Mouse (Mus musculus): ENCODE data around the gene Pde6d. TPM values are rescaled to one million over a fixed set of nuclear protein-coding genes. Genes with fewer than 3 reads are reported as not detected.
"Not testable (repeated sequence)": the region's sequence is repeated elsewhere in the genome, so short reads cannot be mapped to it uniquely, and the experiment has no call there.

The Pde6d gene
- polyA plus RNA-seq, 1 experiment from 2014 or later = 97.4 TPM

DNA sequence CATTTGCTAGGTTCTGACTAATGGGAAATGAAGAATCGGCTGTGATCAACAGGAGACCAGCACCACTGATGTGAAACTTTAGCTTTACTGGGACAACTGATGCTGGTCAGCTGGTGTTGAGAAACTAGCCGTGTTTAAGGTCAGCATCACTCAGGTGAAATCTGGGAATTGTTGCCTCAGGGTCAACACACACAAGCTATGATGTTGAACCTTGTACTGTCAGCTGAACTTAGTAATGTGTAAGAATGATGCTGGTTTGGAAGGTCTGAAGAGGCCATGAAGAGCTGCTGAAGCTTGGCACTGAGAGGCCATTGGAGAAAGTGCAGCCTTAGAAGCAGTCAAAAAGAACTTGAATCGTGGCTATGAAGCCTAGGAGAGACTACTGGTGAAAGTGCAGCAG is 26.8 kb downstream of the Pde6d start:
- Histone ChIP-seq H3K27ac (ENCODE audit: low read depth, low read length) (no peak overlapping the region), H3K9me3 (ENCODE audit: control insufficient read depth, low read length) (no peaks in the 10 kb centered on the region), H3K4me1 (ENCODE audit: control insufficient read depth, insufficient read depth, low read length) (no peaks in the 10 kb centered on the region), H3K9ac (replicated peaks; ENCODE audit: low read depth, low read length) (no peak overlapping the region), H3K27me3 (ENCODE audit: control insufficient read depth, insufficient read depth, low read length) (no peaks in the 10 kb centered on the region), H3K4me3 (ENCODE audit: low read depth, low read length) (no peak overlapping the region), H3K4me2 (ENCODE audit: low read depth, low read length) (no peak overlapping the region), H3K36me3 (ENCODE audit: control insufficient read depth, insufficient read depth, low read length) (no peaks in the 10 kb centered on the region; the same call in none of the 2 replicates)
- ATAC-seq (ENCODE audit: low read depth) = no peak
- 89% methylated on average over 3 of the region's 3 CpGs for WGBS

DNA sequence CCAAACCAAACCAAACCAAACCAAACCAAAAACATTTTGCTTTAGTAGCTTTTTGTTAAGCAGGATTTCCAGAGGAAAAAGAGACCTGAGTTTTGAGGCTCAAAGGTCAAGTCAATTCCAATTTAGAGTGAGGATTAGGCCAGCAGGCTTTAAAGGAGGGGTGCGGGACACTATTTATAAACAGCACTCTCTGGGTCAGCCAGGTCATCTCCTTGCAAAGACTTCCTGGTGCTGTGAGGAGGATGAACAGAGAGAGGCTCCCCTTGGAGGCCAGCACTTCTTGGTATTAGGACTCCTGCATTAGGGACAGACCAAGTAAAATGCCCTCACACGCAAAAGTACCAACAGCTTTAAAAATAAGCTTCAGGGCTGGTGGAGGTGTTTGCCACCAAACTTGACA is 30.6 kb downstream of the Pde6d start:
- no peak overlapping the region for H3K9ac ChIP-seq (replicated peaks; ENCODE audit: low read depth, low read length)
- no peaks in the 10 kb centered on the region; the same call in 1 of the 2 replicates for H3K36me3 ChIP-seq (ENCODE audit: control insufficient read depth, insufficient read depth, low read length)
- H3K4me1 ChIP-seq (ENCODE audit: control insufficient read depth, insufficient read depth, low read length) = no peaks in the 10 kb centered on the region
- ATAC-seq (ENCODE audit: low read depth) = no peak
- no peak overlapping the region for H3K4me3 ChIP-seq (ENCODE audit: low read depth, low read length)
- WGBS = 82% methylated on average over 2 of the region's 2 CpGs
- no peak overlapping the region for H3K27ac ChIP-seq (ENCODE audit: low read depth, low read length)
- no peak overlapping the region for H3K4me2 ChIP-seq (ENCODE audit: low read depth, low read length)
- H3K27me3 ChIP-seq (ENCODE audit: control insufficient read depth, insufficient read depth, low read length) = no peaks in the 10 kb centered on the region
- H3K9me3 ChIP-seq (ENCODE audit: control insufficient read depth, low read length) = no peaks in the 10 kb centered on the region

DNA sequence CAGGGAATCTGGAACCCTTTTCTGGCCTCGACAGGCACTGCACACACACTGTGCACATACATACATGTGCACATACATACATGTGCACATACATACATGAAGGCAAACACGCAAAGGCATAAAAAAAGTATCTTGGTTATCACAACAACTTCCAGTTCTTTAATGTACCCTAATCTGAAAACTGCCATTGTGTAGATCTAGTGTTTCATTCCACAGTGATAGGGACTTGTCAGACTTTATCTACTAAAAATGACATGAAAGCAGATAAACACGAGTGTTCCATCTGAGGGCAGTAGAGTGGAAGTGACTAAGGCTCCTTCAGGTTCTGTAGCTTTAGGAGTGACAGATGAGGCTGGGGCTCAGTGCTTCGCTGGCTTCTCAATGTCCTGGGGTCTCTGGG is 31.1 kb downstream of the Pde6d start:
- ATAC-seq (ENCODE audit: low read depth) = no peak
- WGBS = 87% methylated on average over 4 of the region's 4 CpGs

DNA sequence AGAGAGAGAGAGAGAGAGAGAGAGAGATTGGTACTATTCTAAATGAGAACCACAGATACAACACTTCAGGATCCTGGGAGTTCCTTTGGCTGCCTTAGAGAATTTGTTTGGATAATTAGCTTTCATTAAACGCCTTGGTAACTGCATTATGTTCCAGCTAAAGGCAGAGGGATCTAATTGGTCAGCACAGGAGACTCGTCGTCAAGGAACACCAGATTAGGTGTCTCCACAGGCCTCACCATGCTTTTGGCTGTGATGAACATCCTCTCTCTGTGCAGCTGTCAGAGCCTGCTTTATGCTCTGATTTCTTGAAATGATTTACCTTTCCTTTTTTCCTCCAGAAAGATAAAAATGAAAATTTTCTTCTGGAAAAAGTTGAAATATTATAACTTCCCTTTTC is 35.6 kb downstream of the Pde6d start:
- Histone ChIP-seq H3K9me3 (ENCODE audit: control insufficient read depth, low read length) (no peaks in the 10 kb centered on the region), H3K4me2 (ENCODE audit: low read depth, low read length) (no peak overlapping the region), H3K4me3 (ENCODE audit: low read depth, low read length) (no peak overlapping the region), H3K4me1 (ENCODE audit: control insufficient read depth, insufficient read depth, low read length) (no peaks in the 10 kb centered on the region), H3K27ac (ENCODE audit: low read depth, low read length) (no peak overlapping the region), H3K9ac (replicated peaks; ENCODE audit: low read depth, low read length) (no peak overlapping the region), H3K36me3 (ENCODE audit: control insufficient read depth, insufficient read depth, low read length) (peaks cover 27% of the 10 kb centered on the region; the same call in 1 of the 2 replicates), H3K27me3 (ENCODE audit: control insufficient read depth, insufficient read depth, low read length) (no peaks in the 10 kb centered on the region)
- WGBS = 54% methylated on average over 3 of the region's 3 CpGs
- no peak for ATAC-seq (ENCODE audit: low read depth)

More for the DNA sequence above, 31.1 kb downstream of the Pde6d start:
- no peaks in the 10 kb centered on the region for H3K27me3 ChIP-seq (ENCODE audit: control insufficient read depth, insufficient read depth, low read length)
- H3K9me3 ChIP-seq (ENCODE audit: control insufficient read depth, low read length) = no peaks in the 10 kb centered on the region
- H3K27ac ChIP-seq (ENCODE audit: low read depth, low read length) = no peak overlapping the region
- no peaks in the 10 kb centered on the region for H3K4me1 ChIP-seq (ENCODE audit: control insufficient read depth, insufficient read depth, low read length)
- H3K9ac ChIP-seq (replicated peaks; ENCODE audit: low read depth, low read length) = no peak overlapping the region
- no peaks in the 10 kb centered on the region for H3K36me3 ChIP-seq (ENCODE audit: control insufficient read depth, insufficient read depth, low read length)
- no peak overlapping the region for H3K4me2 ChIP-seq (ENCODE audit: low read depth, low read length)
- no peak overlapping the region for H3K4me3 ChIP-seq (ENCODE audit: low read depth, low read length)

DNA sequence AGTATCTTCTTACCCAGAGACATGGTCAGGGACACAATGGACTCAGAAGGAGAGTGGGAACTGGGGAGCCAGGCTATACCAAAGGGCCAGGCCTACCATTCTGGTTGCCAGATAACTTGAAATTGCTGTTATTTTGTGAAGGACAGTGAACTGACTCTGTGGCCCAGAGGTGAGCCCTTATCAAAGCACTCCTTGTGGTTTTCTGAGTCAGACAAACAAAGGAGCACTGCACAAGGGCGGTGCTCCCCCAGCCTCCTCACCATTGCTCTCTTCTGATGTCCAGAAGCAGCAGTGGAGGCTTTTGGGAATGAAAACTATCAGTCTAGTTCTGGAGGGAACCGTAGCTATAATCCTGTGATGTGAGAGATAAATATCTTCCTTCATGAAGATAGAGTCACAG is 39.8 kb downstream of the Pde6d start:
- Histone ChIP-seq H3K9ac (replicated peaks; ENCODE audit: low read depth, low read length) (no peak overlapping the region), H3K4me2 (ENCODE audit: low read depth, low read length) (no peak overlapping the region), H3K27ac (ENCODE audit: low read depth, low read length) (no peak overlapping the region), H3K4me3 (ENCODE audit: low read depth, low read length) (no peak overlapping the region), H3K27me3 (ENCODE audit: control insufficient read depth, insufficient read depth, low read length) (no peaks in the 10 kb centered on the region), H3K4me1 (ENCODE audit: control insufficient read depth, insufficient read depth, low read length) (no peaks in the 10 kb centered on the region), H3K36me3 (ENCODE audit: control insufficient read depth, insufficient read depth, low read length) (peaks cover 27% of the 10 kb centered on the region; the same call in 1 of the 2 replicates), H3K9me3 (ENCODE audit: control insufficient read depth, low read length) (no peaks in the 10 kb centered on the region)
- ATAC-seq (ENCODE audit: low read depth) = no peak
- WGBS = 95% methylated on average over 2 of the region's 2 CpGs

DNA sequence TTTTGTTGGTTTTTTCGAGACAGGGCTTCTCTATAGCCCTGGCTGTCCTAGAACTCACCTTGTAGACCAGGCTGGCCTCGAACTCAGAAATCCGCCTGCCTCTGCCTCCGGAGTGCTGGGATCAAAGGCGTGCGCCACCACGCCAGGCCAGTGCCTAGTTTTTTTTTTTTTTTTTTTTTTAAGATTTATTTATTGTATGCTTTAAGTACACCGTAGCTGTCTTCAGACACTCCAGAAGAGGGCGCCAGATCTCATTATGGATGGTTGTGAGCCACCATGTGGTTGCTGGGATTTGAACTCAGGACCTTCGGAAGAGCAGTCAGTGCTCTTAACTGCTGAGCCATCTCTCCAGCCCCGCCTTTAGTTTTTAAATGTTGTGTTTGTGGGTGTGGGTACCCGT is 42.8 kb downstream of the Pde6d start:
- not testable (repeated sequence) for ATAC-seq (ENCODE audit: low read depth); H3K4me2 ChIP-seq (ENCODE audit: low read depth, low read length); H3K4me3 ChIP-seq (ENCODE audit: low read depth, low read length); H3K9ac ChIP-seq (replicated peaks; ENCODE audit: low read depth, low read length); H3K27me3 ChIP-seq (ENCODE audit: control insufficient read depth, insufficient read depth, low read length); H3K4me1 ChIP-seq (ENCODE audit: control insufficient read depth, insufficient read depth, low read length); H3K27ac ChIP-seq (ENCODE audit: low read depth, low read length); H3K9me3 ChIP-seq (ENCODE audit: control insufficient read depth, low read length)
- 89% methylated on average over 12 of the region's 12 CpGs for WGBS
- H3K36me3 ChIP-seq (ENCODE audit: control insufficient read depth, insufficient read depth, low read length) = peaks cover 20% of the 10 kb centered on the region; the same call in 1 of the 2 replicates

DNA sequence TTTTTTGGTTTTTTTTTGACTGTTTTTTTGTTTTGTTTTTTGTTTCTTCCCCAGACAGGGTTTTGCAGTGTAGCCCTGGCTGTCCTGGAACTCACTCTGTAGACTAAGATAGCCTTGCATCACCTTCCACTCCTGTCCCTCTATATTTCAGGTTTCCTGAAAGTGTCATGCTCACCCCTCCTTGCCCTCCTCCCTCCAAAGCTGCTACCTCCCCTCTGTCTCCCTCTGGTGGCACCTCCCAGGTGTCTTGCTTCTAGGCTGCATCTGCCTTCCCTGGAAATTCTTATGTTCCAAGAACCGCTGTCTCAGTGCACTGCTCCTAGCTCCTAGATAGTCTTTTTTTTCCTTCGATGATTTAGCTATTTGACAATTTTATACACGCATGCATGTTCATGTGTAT is 44.0 kb downstream of the Pde6d start:
- Histone ChIP-seq H3K4me2 (ENCODE audit: low read depth, low read length) (no peak overlapping the region), H3K9ac (replicated peaks; ENCODE audit: low read depth, low read length) (no peak overlapping the region), H3K9me3 (ENCODE audit: control insufficient read depth, low read length) (no peaks in the 10 kb centered on the region), H3K36me3 (ENCODE audit: control insufficient read depth, insufficient read depth, low read length) (peaks cover 9% of the 10 kb centered on the region; the same call in 1 of the 2 replicates), H3K27me3 (ENCODE audit: control insufficient read depth, insufficient read depth, low read length) (no peaks in the 10 kb centered on the region), H3K4me3 (ENCODE audit: low read depth, low read length) (no peak overlapping the region), H3K27ac (ENCODE audit: low read depth, low read length) (no peak overlapping the region), H3K4me1 (ENCODE audit: control insufficient read depth, insufficient read depth, low read length) (no peaks in the 10 kb centered on the region)
- WGBS = 67% methylated on average over 3 of the region's 3 CpGs
- no peak; the same call in 1 of the 2 replicates for ATAC-seq (ENCODE audit: low read depth)

DNA sequence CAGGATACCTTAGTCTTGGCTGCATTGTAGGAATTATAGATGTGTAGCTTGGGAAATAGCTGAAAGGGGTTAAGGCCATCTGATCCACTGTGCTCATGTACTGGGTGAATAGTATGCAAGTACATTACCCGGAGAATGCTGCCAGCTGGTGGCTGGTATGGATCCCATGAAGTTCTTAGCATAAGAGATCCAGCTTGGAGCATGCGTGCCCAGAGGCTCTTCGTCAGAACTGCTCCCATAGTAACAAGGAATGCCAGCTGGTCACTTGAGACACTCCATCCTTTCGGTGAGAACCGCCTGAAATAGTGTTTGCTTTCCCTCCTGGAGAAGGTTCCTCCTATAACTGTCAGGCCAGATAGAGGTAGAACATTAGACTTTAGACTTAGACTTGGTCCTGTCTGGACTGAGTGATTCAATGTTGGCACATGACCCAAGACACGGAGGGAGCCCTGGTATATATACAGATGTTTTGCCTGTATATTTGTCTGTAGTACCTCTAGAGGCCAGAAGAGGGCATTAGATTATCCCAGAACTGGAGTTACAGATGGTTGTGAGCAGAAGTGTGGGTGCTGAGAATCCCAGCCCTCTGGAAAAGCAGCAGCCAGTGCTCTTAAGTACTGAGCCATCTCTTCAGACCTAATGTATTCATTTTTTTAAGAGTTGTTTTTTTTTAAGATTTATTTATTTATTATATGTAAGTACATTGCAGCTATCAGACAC is 48.9 kb downstream of the Pde6d start:
- Histone ChIP-seq H3K27me3 (ENCODE audit: control insufficient read depth, insufficient read depth, low read length) (no peaks in the 10 kb centered on the region), H3K9me3 (ENCODE audit: control insufficient read depth, low read length) (no peaks in the 10 kb centered on the region), H3K27ac (ENCODE audit: low read depth, low read length) (no peak overlapping the region), H3K4me2 (ENCODE audit: low read depth, low read length) (no peak overlapping the region), H3K9ac (replicated peaks; ENCODE audit: low read depth, low read length) (no peak overlapping the region), H3K4me3 (ENCODE audit: low read depth, low read length) (no peak overlapping the region), H3K36me3 (ENCODE audit: control insufficient read depth, insufficient read depth, low read length) (peaks cover 12% of the 10 kb centered on the region; the same call in 1 of the 2 replicates), H3K4me1 (ENCODE audit: control insufficient read depth, insufficient read depth, low read length) (peaks cover 24% of the 10 kb centered on the region; the same call in 1 of the 2 replicates)
- 74% methylated on average over 6 of the region's 6 CpGs for WGBS
- ATAC-seq (ENCODE audit: low read depth) = no peak

DNA sequence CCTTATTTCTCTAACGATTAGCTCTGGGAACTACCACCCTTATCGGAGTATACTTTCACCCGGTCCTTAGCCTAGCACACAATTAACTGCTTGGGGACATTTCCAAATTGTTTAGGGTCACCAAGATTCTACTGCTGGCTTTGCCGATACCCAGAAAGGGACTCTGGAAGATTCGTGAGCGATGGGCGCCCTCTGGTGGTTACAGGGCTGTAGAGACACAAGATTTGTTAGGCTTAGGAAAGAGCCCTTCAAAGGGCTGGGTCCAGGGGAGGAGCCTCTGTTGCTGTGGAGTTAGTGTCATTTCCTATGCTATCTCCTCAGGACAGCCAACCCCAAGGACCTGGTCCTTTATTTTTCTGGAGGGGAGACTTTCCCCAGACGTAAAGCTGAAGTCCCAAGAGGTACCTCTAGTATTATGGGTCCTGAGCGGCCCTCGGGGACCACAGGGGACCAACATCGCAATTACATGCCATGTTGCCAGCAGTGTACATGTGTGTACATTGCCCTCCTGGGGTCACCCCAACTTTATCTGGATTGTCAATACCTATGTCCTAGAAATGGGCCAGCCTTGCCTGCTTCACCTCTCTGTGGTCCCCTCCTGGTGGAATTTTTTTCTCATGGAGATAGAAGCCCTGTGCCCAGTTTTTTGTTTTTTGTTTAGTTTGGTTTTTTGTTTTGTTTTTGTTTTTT is 49.9 kb downstream of the Pde6d start:
- H3K27me3 ChIP-seq (ENCODE audit: control insufficient read depth, insufficient read depth, low read length) = no peaks in the 10 kb centered on the region
- H3K4me3 ChIP-seq (ENCODE audit: low read depth, low read length) = no peak overlapping the region
- H3K4me1 ChIP-seq (ENCODE audit: control insufficient read depth, insufficient read depth, low read length) = peaks cover 24% of the 10 kb centered on the region; the same call in 1 of the 2 replicates
- H3K9me3 ChIP-seq (ENCODE audit: control insufficient read depth, low read length) = no peaks in the 10 kb centered on the region
- WGBS = 18% methylated on average over 11 of the region's 11 CpGs
- H3K27ac ChIP-seq (ENCODE audit: low read depth, low read length) = peak overlapping the region; percentile 48; the same call in 1 of the 2 replicates
- no peak overlapping the region for H3K9ac ChIP-seq (replicated peaks; ENCODE audit: low read depth, low read length)
- H3K36me3 ChIP-seq (ENCODE audit: control insufficient read depth, insufficient read depth, low read length) = peaks cover 12% of the 10 kb centered on the region; the same call in 1 of the 2 replicates
- ATAC-seq (ENCODE audit: low read depth) = peak; percentile 60
- H3K4me2 ChIP-seq (ENCODE audit: low read depth, low read length) = peak overlapping the region; percentile 11; the same call in 1 of the 2 replicates
